ENCODE assay signal across 18 mouse cellular contexts in genomic region chr16:43663978-43664579, GRCm38 (mm10). TPM values are rescaled to one million over a fixed set of nuclear protein-coding genes. Genes with fewer than 3 reads are reported as not detected.
DNase-seq lines count a peak whose midpoint lies in the region; ATAC-seq and TF ChIP-seq lines count a peak whose summit lies in the region.
"Had no signal": no experiment of that assay in that cellular context is flagged by ENCODE, and none has a peak within 500 bp of the region (broad histone marks: within the 10 kb centered on the region; RNA-seq: fewer than 3 reads in every experiment).

Tigit (minus strand) TSS chr16:43664146.

- peak within 1 kb of the TSS; percentile 9; the same call in 1 of the 2 replicates for H3K27ac ChIP-seq in spleen, adult 2 months (ENCODE audit: insufficient read depth, low read length)
- H3K27ac ChIP-seq: heart, adult 2 months; hindbrain, embryonic 12.5 days; stomach, postnatal 0 days had no signal

- no peaks in the 10 kb centered on the region for H3K36me3 ChIP-seq in spleen, adult 2 months (ENCODE audit: control insufficient read depth, insufficient read depth, low read length)
- H3K36me3 ChIP-seq: hindbrain, embryonic 12.5 days had no signal

- DNase-seq in adrenal gland, adult 2 months: peak; percentile 41
- no peak for DNase-seq in adrenal gland, postnatal 10 days
- peak in 1 of 2 experiments; percentile 55 for DNase-seq in spleen, adult 2 months (ENCODE audit: low read depth in 1 of 2, low spot score in 2 of 2)
- DNase-seq in spleen, postnatal 14 days (ENCODE audit: low spot score in 2 of 2): no peak
- DNase-seq in thymus, postnatal 4 days: peak; percentile 15
- no peak for DNase-seq in gastrocnemius, adult 8-10 months (ENCODE audit: low spot score in 2 of 2)
- DNase-seq in right cerebral cortex, postnatal 14 days: no peak
- DNase-seq: cerebellum, adult 2 months; heart, adult 2 months; kidney, adult 18-20 months; lung, postnatal 14 days; right cerebral cortex, postnatal 4 days had no signal

- TF ChIP-seq CTCF in spleen, adult 2 months (IDR thresholded peaks at IDR 0.05; ENCODE audit: extremely low read depth, insufficient read depth, insufficient read length, insufficient replicate concordance): no peak

- WGBS in spleen, adult 2 months: 61% methylated on average over 7 of the region's 7 CpGs

- H3K4me3 ChIP-seq in spleen, adult 2 months (ENCODE audit: extremely low read depth, insufficient read depth, insufficient read length): no peak within 1 kb of the TSS
- H3K4me3 ChIP-seq: heart, adult 2 months; hindbrain, embryonic 12.5 days had no signal

- no peaks in the 10 kb centered on the region for H3K27me3 ChIP-seq in spleen, adult 2 months (ENCODE audit: control insufficient read depth, insufficient read depth, low read length)
- H3K27me3 ChIP-seq: hindbrain, embryonic 12.5 days had no signal

- H3K4me1 ChIP-seq in spleen, adult 2 months (ENCODE audit: control insufficient read depth, insufficient read depth, insufficient read length): peaks cover 3% of the 10 kb centered on the region; the same call in 1 of the 2 replicates
- H3K4me1 ChIP-seq: hindbrain, embryonic 12.5 days had no signal

- peak; percentile 75 for ATAC-seq in inflammation-experienced regulatory T-cells, adult 6 months

- TF ChIP-seq POLR2A in spleen, adult 2 months (IDR thresholded peaks at IDR 0.05; ENCODE audit: low read depth, low read length): no peak

RNA-seq across cellular contexts. Expression of gene Tigit, which starts in this region (rescaled TPM):
- total RNA-seq in adrenal gland, adult 2 months (2021): under 1 TPM in 1 of 2 experiments, not detected in 1; 0.32 TPM
- 0.18 and 0.20 TPM in 2 replicates for polyA plus RNA-seq in adrenal gland, adult 2 months (2012; rRNA removed)
- not detected for total RNA-seq in adrenal gland, postnatal 10 days (2021)
- polyA plus RNA-seq in spleen, adult 2 months (2012; rRNA removed): 4.6 and 5.3 TPM in 2 replicates
- 100 to 1,000 TPM; 353 to 863 (median 573) TPM for polyA plus RNA-seq in inflammation-experienced regulatory T-cells, adult 6 months (2017; shearing (Covaris generic))
- not detected for total RNA-seq in gastrocnemius, adult 8-10 months (2022)
- total RNA-seq: heart, adult 2 months; liver, adult 2 months; midbrain, postnatal 0 days had no signal
- polyA plus RNA-seq: brain, embryonic 14.5 days; cerebellum, adult 2 months; hindbrain, embryonic 12.5 days; stomach, postnatal 0 days had no signal

Comparison
In these comparisons a context has a peak if more than half of its experiments do, and no peak if none do; other contexts are left out.
1. RNA of gene Tigit (polyA plus RNA-seq): 353 to 863 TPM in inflammation-experienced regulatory T-cells, adult 6 months; 4.6 to 5.3 TPM in spleen, adult 2 months and 0.18 to 0.20 TPM in adrenal gland, adult 2 months; every median in the first group is over 10 times any median in the second.
2. Peak in DNase-seq in adrenal gland, adult 2 months; RNA of the gene not detected or under 1 TPM.